Mouse (Mus musculus) heart, postnatal 0 days (tissue): ENCODE measurements around the gene Il1a.

Experiments used
- CTCF ChIP-seq: IDR thresholded peaks from 2 replicates; pipeline ENCODE4 v1.5.1; 2016; ENCODE audit warnings: antibody characterized with exemption, control low read depth, low read depth
- EP300 ChIP-seq: IDR thresholded peaks from 2 replicates; pipeline ENCODE4 v1.6.1; 2016; ENCODE audit warnings: antibody characterized with exemption, low read depth

DNA sequence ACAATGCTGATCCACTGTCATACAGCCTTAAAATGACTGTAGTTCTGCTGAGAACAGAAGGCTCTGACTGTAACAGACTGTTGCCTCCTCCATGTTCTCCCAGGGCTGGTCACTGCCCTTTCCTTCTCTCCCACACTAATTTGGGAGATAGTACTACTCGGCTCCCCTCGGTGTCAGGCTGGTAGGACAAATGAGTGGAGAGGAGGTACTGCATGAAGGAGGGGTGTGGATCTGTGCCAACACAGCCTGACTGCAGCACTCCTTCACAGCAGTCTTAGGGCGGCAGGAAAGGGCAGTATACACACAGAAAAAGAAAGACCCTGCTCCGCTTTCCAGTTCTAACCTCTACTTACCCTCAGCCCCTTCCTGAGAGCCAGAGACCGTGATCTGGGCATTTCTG is 39.8 kb downstream of the Il1a start:
- TF ChIP-seq CTCF: no peak
- TF ChIP-seq EP300: no peak
